Mouse (Mus musculus) spleen, adult 2 months (tissue): ENCODE data around the gene Gm20388.

Experiments used
- CTCF ChIP-seq: fragments of 200-500 bp; IDR thresholded peaks from 2 replicates; pipeline ENCODE4 v1.5.1; 2011; ENCODE audit warnings: mild to moderate bottlenecking, inconsistent platforms; ENCODE audit not compliant: insufficient read depth, insufficient read length, insufficient replicate concordance; ENCODE audit errors: extremely low read depth
- POLR2A ChIP-seq: fragments of 200-500 bp; IDR thresholded peaks from 2 replicates; pipeline ENCODE4 v1.6.1; 2011; ENCODE audit warnings: low read depth, low read length, inconsistent platforms

GRCm38 (mm10) chr8:123804586-123804985 lies 3893.9 kb downstream of the Gm20388 start:
- TF ChIP-seq POLR2A (no peak), CTCF (no peak)
